Mouse (Mus musculus): ENCODE results near the gene Scarb2. TPM values are rescaled to one million over a fixed set of nuclear protein-coding genes. Genes with fewer than 3 reads are reported as not detected.

Scarb2 gene
- total RNA-seq, 2 experiments from 2014 or later = 90.0 to 92.6 TPM

DNA sequence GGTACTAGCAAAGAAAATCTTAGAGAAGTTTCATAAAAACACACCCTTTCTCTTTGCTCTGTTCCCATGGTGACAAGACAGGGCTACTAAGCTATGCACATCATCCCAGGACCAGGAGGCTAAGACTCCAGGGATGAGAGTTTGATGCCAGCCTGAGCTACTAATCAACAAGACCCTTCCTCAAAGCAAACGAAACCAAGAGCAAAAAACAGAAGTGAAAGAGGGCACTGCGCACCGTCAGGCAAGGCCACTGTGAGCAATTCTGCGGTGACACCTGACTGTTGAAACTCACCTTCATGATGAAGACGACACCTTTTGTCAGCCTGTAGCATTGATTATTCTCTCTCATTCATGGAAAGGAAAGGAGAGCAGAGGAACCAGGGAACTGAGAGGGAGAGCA lies 53.8 kb downstream of the Scarb2 start:
- intact Hi-C loops (cut with DNase I) = no loop called here
- DNase-seq (ENCODE audit: extremely low spot score in 1 of 2, low spot score in 2 of 2) = no peak

DNA sequence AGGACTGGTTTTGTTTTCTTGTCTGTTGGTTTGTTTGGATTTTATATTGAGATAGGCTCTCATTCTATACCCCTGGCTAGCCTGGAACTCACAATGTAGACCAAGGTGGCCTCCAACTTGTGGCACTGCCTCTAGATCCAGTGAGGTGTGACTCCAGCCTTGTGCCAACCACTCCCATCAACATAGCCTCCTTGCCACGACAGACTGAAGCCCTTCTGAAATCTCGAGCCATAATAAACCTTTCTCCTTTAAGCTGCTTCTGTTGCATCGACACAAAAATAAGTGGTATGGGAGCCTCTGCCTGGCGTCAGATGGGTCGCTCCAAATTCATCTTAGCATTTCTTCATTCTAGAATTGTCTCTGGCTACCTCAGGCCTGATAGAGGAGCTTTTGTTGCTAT lies 59.9 kb downstream of the Scarb2 start:
- intact Hi-C loops (cut with DNase I) = no loop called here
- DNase-seq (ENCODE audit: extremely low spot score in 1 of 2, low spot score in 2 of 2) = no peak

DNA sequence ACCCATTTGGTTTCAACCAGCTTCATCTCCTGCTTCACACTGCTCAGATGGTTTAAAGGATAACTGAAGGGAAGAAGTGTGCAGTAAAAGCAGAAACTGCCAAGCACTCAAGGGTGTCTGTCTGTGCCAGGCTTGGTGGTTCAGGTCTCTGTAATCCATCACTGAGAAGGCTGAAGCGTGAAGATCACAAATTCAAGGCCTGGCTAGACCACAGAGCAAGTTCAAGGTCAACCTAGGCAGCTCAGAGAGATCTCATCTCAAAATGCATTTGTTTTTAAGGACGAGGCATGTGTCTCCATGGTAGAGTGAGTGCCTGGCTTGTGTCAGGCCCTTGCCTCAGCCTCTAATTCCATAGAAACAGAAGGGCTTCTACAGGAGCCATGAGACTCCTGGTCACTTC lies 61.6 kb downstream of the Scarb2 start:
- intact Hi-C loops (cut with DNase I) = no loop called here
- DNase-seq (ENCODE audit: extremely low spot score in 1 of 2, low spot score in 2 of 2) = no peak

DNA sequence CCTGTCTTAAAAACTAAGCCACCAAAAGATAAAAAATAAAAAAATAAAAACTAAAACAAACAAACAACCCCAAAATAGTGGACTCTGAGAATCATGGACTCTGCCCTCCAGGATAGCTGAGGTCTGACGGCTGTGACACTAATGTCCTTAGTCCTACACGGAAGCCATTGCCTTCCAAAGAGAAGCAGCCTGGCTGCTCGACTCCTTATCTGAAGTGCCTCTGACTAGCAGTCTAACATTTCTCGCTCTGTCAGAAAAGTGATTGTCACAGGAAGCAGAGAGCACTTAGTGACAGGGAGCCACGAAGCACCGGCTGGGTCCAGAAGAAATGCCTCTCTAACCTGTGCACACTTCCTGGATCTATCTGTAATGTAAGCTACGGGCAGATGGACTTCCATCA lies 63.7 kb downstream of the Scarb2 start:
- intact Hi-C loops (cut with DNase I) = no loop called here
- DNase-seq (ENCODE audit: extremely low spot score in 1 of 2, low spot score in 2 of 2) = no peak

DNA sequence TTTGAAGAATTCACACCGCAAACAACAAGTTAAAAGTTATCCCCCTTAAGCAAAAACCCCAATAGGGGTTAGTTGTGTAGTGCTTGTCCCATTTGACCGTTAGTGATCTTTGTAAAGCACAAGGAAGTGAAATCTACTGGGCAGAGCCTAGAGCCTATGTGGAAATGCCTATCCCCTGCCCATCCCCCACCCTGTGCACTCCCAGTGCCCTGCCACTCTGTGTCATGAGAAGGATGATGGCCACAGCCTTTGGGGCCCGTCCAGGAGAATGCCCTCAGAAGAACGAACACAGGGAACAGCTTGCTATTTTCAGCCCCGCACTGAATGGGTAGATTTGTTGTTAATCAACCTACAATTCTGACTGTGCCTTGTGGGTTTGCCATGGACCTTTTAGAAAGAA lies 65.1 kb downstream of the Scarb2 start:
- DNase-seq (ENCODE audit: extremely low spot score in 1 of 2, low spot score in 2 of 2) = peak in 1 of 2 experiments; percentile 49
- intact Hi-C loops (cut with DNase I) = no loop called here

DNA sequence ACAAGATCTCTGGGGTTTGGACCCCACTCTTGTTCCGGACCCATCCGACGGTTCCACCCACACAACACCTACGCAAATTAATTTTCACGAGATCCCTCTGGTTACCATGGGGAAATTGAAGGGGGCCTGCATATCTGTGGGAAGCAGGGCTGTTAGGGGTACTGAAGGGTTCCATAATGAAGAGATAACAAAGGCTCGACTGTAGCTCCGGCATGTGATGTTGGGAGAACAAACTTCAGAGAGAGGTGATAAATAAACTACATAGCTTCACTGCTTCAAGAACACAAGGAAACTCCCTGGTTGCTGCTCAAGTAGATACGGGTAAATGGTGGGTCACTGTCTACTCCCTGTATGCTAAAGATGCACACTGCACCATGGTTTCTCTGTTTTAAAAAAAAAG lies 68.1 kb downstream of the Scarb2 start:
- intact Hi-C loops (cut with DNase I) = no loop called here

DNA sequence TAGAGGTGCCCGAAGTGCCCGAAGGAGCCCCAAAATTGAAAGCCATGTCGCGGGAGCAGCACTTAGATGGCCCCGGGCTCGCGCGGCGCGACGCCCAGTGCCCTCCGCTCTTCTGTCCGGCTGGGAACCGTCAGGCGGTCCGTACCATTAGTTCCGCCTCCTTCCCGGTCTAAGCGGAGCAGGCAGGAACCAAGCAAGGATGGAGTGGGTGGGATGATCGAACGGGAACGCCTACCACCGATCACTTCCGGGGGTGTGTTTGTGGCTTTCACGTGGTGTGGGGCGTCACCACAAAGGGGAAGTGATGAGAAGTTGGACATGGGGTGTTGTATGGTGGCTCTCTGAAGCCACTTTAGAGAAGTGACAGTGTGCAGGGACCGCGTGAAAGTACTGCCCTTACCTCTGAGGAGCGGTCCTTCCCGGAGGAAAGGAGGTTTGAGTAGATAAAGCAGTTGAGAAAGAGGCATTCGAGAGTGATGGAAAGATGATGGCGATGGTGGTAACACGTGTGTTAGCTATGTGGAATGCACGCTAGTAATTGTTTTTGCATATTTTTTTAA lies 71.5 kb downstream of the Scarb2 start, which contains the start of gene Nup54:
TSS of gene Nup54 (minus strand) at position 195 of the 560 bp plus-strand sequence.
- peak; percentile 95 to 96 for DNase-seq (ENCODE audit: extremely low spot score in 1 of 2, low spot score in 2 of 2)
- intact Hi-C loops (cut with DNase I) = loop anchor here (2.0 kb wide), 1 partner anchor 70 kb away; no protein-coding TSS in a partner anchor

More for the DNA sequence above, 68.1 kb downstream of the Scarb2 start:
- DNase-seq (ENCODE audit: extremely low spot score in 1 of 2, low spot score in 2 of 2) = no peak

DNA sequence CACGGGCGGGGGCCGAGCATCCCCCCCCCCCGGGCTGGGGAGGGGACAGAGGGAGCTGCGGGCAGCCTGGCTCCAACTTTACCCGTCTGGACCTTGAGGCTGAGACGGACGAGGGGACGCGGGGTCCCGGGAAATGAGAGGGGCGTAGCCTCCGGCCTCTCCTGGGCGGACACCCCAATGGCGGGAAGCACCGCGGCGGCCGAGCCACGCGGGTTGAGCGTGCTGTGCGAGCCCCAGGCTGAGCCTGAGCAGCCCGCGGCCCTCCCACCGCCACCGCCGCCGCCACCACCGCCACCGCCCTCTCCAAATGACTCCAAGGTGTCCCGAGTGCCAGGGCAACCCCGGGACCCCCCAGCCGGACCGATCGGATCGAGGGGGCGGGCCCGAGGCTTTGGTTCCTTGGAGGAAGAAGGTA lies 72.1 kb downstream of the Scarb2 start:
- intact Hi-C loops (cut with DNase I) = loop anchor here (2.0 kb wide), 1 partner anchor 70 kb away; no protein-coding TSS in a partner anchor
- DNase-seq (ENCODE audit: extremely low spot score in 1 of 2, low spot score in 2 of 2) = no peak

DNA sequence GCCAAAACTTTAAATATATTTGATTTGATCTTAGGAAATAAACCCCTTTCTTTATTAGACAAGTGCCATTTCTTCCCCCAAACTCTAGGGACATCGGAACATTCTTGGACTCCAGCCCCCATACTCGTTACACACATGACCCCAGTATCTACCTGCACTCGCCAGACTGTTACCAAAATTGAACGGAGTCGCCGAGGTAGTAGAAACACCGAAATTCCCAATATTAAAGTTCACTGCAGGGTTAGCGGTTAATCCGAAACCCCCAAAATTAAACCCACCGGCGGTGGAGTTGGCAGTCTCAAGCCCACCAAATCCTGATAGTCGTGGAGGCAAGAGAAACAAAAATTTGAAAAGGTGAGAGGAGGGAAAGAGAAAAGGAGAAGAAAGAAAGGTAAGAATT lies 72.6 kb downstream of the Scarb2 start:
- intact Hi-C loops (cut with DNase I) = loop anchor here (2.0 kb wide), 1 partner anchor 71 kb away; no protein-coding TSS in a partner anchor
- no peak for DNase-seq (ENCODE audit: extremely low spot score in 1 of 2, low spot score in 2 of 2)

DNA sequence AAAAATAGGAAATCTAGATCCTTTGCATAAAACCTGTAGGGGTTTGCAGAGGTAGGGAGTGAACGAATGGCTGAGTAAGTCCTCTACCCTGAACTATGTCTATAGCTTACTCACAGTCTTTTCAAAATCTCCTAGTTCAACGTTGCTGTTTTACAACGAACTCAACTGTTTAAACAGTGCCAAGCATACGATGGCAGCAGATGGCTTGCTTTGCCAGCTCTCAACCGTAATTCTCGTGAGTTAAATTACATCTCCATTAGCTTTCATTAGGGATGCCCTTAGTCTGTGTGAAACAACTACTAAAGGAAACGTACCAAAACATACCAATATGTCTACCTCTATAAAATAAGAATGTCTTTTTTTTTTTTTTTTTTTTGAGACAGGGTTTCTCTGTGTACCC lies 75.0 kb downstream of the Scarb2 start:
- no peak for DNase-seq (ENCODE audit: extremely low spot score in 1 of 2, low spot score in 2 of 2)
- intact Hi-C loops (cut with DNase I) = no loop called here

DNA sequence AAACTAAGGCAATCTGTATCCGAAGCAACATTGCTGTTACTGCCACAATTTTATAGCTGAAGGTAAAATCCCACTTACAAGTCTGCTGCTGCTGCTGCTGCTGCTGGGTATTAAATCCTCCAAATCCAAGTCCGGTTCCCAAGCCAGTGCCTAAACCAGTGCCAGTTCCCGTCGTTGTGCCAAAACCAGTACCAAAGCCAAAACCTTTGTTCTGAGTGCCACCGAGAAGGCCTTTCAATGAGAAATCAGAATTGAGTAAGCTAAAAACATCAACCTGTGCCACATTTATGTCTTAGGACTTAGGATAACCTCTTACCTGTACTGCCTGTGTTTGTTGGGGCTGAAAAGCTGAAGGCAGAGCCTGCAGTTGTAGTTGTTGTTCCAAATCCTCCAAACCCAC lies 75.9 kb downstream of the Scarb2 start:
- peak in 1 of 2 experiments; percentile 39 for DNase-seq (ENCODE audit: extremely low spot score in 1 of 2, low spot score in 2 of 2)
- intact Hi-C loops (cut with DNase I) = no loop called here

DNA sequence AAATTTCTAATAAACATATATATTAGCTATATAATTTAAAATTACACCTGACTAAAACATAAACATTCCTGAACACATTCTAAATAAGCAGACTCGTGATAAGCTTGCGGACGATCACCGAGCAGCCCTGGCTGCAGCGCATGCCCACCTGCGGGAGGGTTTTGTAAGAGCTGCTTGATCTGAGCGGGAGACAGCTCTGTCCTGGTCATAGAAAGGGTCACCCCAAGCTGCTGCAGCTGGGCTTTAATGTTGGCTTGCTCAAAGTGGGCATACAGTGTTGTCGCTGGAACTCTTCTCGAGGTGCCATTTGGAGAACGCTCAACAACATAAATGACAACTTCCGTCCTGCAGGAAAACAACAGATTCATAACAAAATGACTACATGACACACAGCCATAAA lies 82.5 kb downstream of the Scarb2 start:
- intact Hi-C loops (cut with DNase I) = no loop called here

DNA sequence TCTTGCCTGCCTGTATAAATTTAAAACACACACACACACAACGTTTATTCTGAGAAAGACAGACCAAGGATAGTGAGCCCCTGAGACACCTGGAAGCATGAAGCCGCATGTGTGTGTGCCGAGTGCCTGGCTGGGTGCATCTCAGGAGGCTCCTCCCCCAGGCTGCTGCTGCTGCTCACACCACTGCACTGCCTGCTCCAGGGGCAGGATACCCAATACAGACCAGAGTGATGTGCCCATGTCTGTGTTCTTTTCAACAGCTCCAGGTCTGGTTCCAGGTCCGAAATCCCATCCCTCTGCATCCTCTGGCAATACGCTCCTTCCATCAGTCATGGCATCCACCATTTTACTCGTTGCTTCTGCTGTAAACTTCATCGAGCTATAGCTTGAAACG lies 92.7 kb downstream of the Scarb2 start:
- intact Hi-C loops (cut with DNase I) = no loop called here
- DNase-seq (ENCODE audit: extremely low spot score in 1 of 2, low spot score in 2 of 2) = no peak

More for the DNA sequence above, 82.5 kb downstream of the Scarb2 start:
- no peak for DNase-seq (ENCODE audit: extremely low spot score in 1 of 2, low spot score in 2 of 2)

DNA sequence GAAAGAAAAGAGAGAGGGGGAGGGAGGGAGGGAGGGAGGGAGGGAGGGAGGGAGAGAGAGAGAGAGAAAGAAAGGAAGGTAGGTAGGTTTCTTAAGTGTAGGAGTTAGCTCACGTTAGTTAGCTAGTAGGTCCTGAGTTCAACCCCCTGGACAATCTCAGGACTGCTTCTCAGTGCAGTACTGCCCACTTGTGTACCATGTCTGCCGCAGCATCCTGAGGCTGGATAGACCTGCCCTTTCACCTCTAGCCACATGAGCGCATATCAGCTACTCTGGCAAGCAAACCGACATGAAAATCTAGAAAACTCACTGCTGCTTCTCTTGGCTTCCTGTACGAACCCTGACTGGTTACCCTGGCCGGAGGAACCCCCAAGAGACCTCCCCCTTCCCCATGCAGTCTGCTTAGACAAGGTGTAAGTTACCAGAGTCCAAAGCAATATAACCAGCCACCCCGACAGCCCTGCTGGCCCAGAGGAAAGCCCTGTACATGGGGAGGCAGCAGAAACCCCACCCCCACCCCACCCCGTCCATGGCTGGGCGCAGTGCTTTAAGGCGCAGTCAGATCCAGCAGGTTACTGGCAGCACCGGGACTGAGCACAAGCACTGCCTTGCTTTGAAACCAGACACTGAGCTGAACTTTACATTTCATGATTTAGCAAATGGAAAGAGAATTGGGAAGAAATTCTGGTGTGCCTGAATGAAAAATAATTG lies 93.2 kb downstream of the Scarb2 start:
- intact Hi-C loops (cut with DNase I) = no loop called here
- no peak for DNase-seq (ENCODE audit: extremely low spot score in 1 of 2, low spot score in 2 of 2)

DNA sequence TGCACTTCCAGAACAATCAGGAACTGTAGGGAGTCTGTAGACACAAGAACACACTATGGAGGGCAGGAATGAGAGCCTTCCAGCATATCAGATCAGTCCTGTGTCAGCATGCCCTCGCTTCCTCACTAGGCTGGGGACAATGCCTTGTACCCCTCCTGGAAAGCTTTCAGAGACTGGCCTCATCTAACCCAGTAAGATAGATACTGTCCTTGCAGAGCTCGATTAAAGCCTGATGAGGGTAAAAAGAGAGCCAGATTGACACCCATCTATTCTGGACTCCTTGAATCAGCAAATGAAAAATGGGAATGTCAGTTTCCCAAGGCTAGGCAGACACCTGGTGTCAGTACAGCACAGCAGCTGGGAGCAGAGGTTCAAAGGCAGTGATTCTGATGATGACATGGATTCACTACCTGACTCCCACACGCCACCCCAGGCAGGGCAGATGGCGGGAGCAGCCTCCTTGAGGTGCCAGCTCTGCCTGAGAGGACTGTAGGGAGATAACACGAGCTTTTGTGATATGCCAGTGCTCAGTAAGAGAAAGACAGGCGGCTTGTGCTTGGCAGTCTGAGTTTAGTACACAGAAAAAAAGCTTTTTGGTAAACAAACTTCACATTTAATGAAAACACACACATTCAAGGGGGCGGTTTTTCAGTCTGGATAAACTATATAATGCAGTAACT lies 95.0 kb downstream of the Scarb2 start:
- intact Hi-C loops (cut with DNase I) = no loop called here
- DNase-seq (ENCODE audit: extremely low spot score in 1 of 2, low spot score in 2 of 2) = no peak

DNA sequence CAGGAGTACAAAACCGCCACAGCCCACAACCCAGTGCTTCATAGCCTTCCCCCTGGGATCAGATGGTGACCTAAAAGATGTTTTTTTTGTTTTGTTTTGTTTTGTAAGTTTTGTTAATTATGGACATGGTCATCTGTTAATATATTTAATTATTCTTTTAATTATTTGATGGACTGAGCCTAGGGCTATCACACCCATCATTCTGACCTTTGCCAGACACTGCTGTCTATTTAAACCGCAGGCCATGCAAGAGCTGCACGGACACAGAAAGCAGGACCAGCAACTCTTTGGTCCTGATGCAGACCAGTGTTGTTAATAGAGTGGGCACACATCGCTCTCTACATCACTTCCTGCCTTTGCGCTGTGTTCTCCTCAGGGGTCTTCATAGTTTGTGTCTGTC lies 96.1 kb downstream of the Scarb2 start:
- no peak for DNase-seq (ENCODE audit: extremely low spot score in 1 of 2, low spot score in 2 of 2)
- intact Hi-C loops (cut with DNase I) = no loop called here

DNA sequence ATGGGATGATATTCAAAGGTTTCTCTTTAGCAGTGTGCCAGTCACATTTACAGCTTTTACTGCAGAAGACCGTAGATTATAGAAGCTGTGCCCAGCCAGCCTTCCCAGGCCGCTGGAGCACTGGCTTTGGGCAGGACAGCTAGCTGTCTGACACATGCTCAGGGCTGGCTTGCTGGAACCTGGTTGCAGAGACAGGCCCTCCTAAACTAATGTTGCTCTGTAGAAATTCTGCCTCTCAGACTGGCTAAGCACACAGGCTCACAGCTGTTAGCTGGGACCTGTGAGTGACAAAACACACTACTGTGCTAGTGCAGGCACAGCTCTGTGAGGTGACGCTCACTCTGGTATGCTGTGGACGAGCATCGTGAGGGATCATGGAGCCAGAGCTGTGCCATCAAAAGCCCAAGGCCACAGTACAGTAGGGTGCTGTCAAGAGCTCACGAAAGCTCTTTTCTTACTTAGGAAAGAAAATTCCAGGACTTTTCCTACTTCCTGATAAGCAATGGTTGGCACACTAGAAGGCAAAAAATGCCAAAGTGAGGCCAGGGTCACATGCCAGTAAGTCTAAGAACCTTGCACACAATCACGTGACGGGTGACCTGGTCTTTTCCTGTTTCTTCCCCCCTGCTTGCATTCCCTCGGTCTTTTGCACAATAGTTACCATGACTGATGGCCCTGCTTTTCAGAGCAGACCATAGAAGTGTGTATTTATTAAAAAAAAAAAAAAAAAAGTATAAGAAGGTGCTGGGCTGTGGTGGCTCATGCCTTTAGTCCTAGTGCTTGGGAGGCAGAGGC lies 97.1 kb downstream of the Scarb2 start:
- intact Hi-C loops (cut with DNase I) = no loop called here
- no peak for DNase-seq (ENCODE audit: extremely low spot score in 1 of 2, low spot score in 2 of 2)

DNA sequence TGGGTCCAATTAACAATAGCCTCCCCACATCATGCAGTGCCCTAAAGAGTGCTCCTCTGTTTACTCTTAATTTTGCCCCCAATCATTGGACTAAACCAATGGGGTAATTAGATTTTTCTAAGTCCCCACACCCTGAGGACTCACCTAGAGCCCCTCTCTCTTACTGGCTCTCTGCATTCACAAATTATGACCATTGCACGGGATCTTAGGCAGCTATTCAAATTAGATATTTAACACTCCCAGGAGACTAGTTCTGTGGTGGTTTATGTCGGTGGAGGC lies 102.3 kb downstream of the Scarb2 start:
- intact Hi-C loops (cut with DNase I) = no loop called here
- no peak for DNase-seq (ENCODE audit: extremely low spot score in 1 of 2, low spot score in 2 of 2)

DNA sequence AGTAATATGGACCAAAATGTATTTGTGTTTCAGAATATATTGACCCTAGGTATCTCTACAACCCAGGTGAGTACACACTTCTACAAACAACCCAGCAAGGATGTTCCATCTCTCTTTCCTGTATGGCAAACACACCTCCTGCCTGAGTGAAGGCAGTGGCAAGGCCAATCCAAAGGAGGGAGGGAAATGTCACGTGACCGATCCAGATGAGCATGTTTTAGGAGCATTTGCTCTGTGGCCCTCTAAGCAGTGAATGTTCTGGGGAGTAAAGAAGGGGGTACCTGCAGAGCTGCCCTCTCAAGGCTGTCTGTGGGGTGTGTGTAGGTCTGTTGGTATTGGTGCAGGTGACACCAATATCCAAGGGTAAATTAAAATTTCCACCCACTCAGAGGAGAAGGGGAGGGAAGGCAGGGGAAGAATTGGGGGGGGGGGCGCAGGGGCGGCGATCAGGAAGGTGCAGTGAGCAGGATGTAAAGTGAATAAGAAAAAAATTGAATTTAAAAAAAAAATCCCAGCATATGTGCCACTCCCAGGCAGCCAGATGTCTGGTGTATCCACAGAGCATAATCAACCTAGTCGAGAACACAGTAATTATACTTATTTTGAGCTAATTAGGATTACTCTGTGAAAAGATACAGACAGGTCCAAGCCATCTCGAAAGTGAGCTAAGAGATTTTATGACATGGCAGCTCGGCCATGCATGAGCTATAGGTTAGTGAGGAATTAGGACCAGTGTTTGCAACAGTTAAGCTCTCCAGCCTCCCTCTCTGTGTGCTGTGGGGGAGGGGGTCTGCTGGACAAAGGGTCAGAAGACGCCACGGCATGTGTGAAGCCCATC lies 102.9 kb downstream of the Scarb2 start:
- no peak for DNase-seq (ENCODE audit: extremely low spot score in 1 of 2, low spot score in 2 of 2)

More for the DNA sequence above, 102.9 kb downstream of the Scarb2 start:
- intact Hi-C loops (cut with DNase I) = no loop called here

Data from left cerebral cortex, postnatal 10 days (tissue).